Mouse (Mus musculus): ENCODE measurements around the gene Rfc4. TPM values are rescaled to one million over a fixed set of nuclear protein-coding genes. Genes with fewer than 3 reads are reported as not detected.
"Not testable (repeated sequence)": the region's sequence is repeated elsewhere in the genome, so short reads cannot be mapped to it uniquely, and the experiment has no call there.

Rfc4 gene
- polyA plus RNA-seq, 1 experiment, result 0.98 TPM

- Histone ChIP-seq H3K4me3 (ENCODE audit: low read depth, low read length) (no peak overlapping the region), H3K27me3 (ENCODE audit: control insufficient read depth, insufficient read depth, low read length) (no peaks in the 10 kb centered on the region), H3K4me1 (ENCODE audit: control insufficient read depth, insufficient read depth, insufficient read length, low read length) (no peaks in the 10 kb centered on the region), H3K27ac (ENCODE audit: insufficient read depth, low read depth, low read length) (no peak overlapping the region), H3K36me3 (ENCODE audit: control insufficient read depth, insufficient read depth, low read length) (no peaks in the 10 kb centered on the region)
- WGBS, result 83% methylated on average over 6 of the region's 6 CpGs
- TF ChIP-seq CTCF (IDR thresholded peaks at IDR 0.05; ENCODE audit: extremely low read depth, insufficient read length, insufficient replicate concordance, low read depth, low read length), result no peak
Measured at GRCm38 (mm10) chr16:23094136-23094535, 33.4 kb downstream of the Rfc4 start.

GRCm38 (mm10) chr16:23093321-23093953 is 34.1 kb downstream of the Rfc4 start:
- H3K36me3 ChIP-seq (ENCODE audit: control insufficient read depth, insufficient read depth, low read length), result no peaks in the 10 kb centered on the region
- TF ChIP-seq CTCF (IDR thresholded peaks at IDR 0.05; ENCODE audit: extremely low read depth, insufficient read length, insufficient replicate concordance, low read depth, low read length) (no peak), POLR2A (IDR thresholded peaks at IDR 0.05; ENCODE audit: low read depth, low read length) (no peak)
- no peaks in the 10 kb centered on the region for H3K27me3 ChIP-seq (ENCODE audit: control insufficient read depth, insufficient read depth, low read length)
- no peak overlapping the region for H3K27ac ChIP-seq (ENCODE audit: insufficient read depth, low read depth, low read length)
- WGBS, result 72% methylated on average over 13 of the region's 13 CpGs
- no peaks in the 10 kb centered on the region for H3K4me1 ChIP-seq (ENCODE audit: control insufficient read depth, insufficient read depth, insufficient read length, low read length)
- no peak overlapping the region for H3K4me3 ChIP-seq (ENCODE audit: low read depth, low read length)

DNA sequence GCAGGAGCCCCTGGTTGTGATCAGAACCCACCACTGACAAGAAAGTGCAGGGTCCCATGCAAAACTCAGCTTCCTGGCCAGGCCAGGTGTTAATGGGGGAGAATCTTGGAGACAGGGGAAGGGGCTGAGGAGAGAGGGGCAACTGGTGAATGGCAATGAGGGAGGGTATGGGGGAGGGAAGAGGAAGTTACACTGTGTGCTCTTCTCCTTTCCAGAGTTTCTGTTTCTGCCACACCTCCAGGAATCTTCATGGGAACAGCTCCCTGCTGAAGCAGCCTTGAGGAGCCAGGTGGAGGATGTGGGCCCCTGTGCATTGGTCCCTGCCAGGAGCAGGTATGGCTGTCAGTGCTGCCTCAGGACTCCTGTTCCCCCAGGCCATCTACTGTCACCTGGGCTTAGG is 36.2 kb downstream of the Rfc4 start:
- H3K27ac ChIP-seq (ENCODE audit: insufficient read depth, low read depth, low read length); H3K4me1 ChIP-seq (ENCODE audit: control insufficient read depth, insufficient read depth, insufficient read length, low read length); H3K4me3 ChIP-seq (ENCODE audit: low read depth, low read length); H3K27me3 ChIP-seq (ENCODE audit: control insufficient read depth, insufficient read depth, low read length); H3K36me3 ChIP-seq (ENCODE audit: control insufficient read depth, insufficient read depth, low read length): not testable (repeated sequence)

DNA sequence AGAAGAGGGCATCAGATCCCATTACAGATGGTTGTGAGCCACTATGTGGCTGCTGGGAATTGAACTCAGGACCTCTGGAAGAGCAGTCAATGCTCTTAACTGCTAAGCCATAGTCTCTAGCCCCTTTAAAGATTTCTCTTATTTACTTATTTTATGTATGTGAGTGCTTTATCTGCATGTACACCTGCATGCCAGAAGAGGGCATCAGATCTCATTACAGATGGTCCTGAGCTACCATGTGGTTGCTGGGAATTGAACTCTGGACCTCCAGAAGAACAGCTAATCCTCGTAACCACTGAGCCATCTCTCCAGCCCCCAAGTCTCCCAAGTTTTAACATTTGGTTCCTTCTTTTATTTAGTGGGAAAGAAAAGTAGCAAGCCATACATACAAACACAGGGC is 39.0 kb downstream of the Rfc4 start:
- WGBS, result 81% methylated on average over 1 of the region's 1 CpGs
- not testable (repeated sequence) for H3K27me3 ChIP-seq (ENCODE audit: control insufficient read depth, insufficient read depth, low read length); H3K4me1 ChIP-seq (ENCODE audit: control insufficient read depth, insufficient read depth, insufficient read length, low read length); H3K4me3 ChIP-seq (ENCODE audit: low read depth, low read length); H3K36me3 ChIP-seq (ENCODE audit: control insufficient read depth, insufficient read depth, low read length); H3K27ac ChIP-seq (ENCODE audit: insufficient read depth, low read depth, low read length)

GRCm38 (mm10) chr16:23087712-23088111 is 39.8 kb downstream of the Rfc4 start:
- not testable (repeated sequence) for H3K4me1 ChIP-seq (ENCODE audit: control insufficient read depth, insufficient read depth, insufficient read length, low read length); H3K4me3 ChIP-seq (ENCODE audit: low read depth, low read length); H3K27ac ChIP-seq (ENCODE audit: insufficient read depth, low read depth, low read length); H3K36me3 ChIP-seq (ENCODE audit: control insufficient read depth, insufficient read depth, low read length); H3K27me3 ChIP-seq (ENCODE audit: control insufficient read depth, insufficient read depth, low read length)
- WGBS, result 22% methylated on average over 4 of the region's 4 CpGs

DNA sequence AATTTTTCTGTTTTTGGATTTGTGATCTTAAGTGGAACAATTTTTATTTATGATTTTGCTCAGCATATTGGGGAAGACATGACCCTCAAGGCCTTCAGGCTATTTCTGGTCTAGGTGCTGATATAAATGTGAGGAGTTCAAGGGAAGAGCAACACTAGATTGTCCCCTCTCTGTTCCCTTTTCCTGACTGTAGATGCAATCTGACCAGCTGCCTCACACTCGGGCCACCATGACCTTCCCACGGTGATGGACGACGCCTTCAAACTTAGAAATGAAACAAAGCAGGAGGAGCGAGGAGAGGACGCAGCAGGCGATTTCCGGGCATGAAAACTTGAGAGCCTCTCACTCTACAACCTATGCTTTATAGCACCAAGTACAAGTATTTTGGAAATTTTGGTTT is 40.4 kb downstream of the Rfc4 start:
- WGBS, result 80% methylated on average over 8 of the region's 8 CpGs
- H3K4me3 ChIP-seq (ENCODE audit: low read depth, low read length); H3K27ac ChIP-seq (ENCODE audit: insufficient read depth, low read depth, low read length); H3K36me3 ChIP-seq (ENCODE audit: control insufficient read depth, insufficient read depth, low read length); H3K27me3 ChIP-seq (ENCODE audit: control insufficient read depth, insufficient read depth, low read length); H3K4me1 ChIP-seq (ENCODE audit: control insufficient read depth, insufficient read depth, insufficient read length, low read length): not testable (repeated sequence)

- H3K27ac ChIP-seq (ENCODE audit: insufficient read depth, low read depth, low read length); H3K4me3 ChIP-seq (ENCODE audit: low read depth, low read length); H3K36me3 ChIP-seq (ENCODE audit: control insufficient read depth, insufficient read depth, low read length); H3K27me3 ChIP-seq (ENCODE audit: control insufficient read depth, insufficient read depth, low read length); H3K4me1 ChIP-seq (ENCODE audit: control insufficient read depth, insufficient read depth, insufficient read length, low read length): not testable (repeated sequence)
- WGBS, result 79% methylated on average over 6 of the region's 6 CpGs
Measured at GRCm38 (mm10) chr16:23077516-23077915, 50.0 kb downstream of the Rfc4 start.

Other genes starting within 250 kb of the Rfc4 start
- gene Ahsg, start 236.5 kb downstream of the Rfc4 start, polyA plus RNA-seq (2012; rRNA removed), result 0.11 TPM in 1 of 2 replicates, not detected in the other
- 0.13 TPM in 1 of 2 replicates, not detected in the other for gene Fetub, start 209.4 kb downstream of the Rfc4 start, polyA plus RNA-seq (2012; rRNA removed)
- not detected in 2 replicates for gene Hrg, start 176.7 kb downstream of the Rfc4 start, polyA plus RNA-seq (2012; rRNA removed)
- 0.19 TPM in 1 of 2 replicates, not detected in the other for gene Kng2, start 98.3 kb downstream of the Rfc4 start, polyA plus RNA-seq (2012; rRNA removed)
- not detected in 2 replicates for gene Kng1, start 69.9 kb downstream of the Rfc4 start, polyA plus RNA-seq (2012; rRNA removed)
- gene Eif4a2, start 20.3 kb downstream of the Rfc4 start, polyA plus RNA-seq (2012; rRNA removed), result 9.0 and 17.2 TPM in 2 replicates
- gene Adipoq, start 18.8 kb upstream of the Rfc4 start, polyA plus RNA-seq (2012; rRNA removed), result 1.0 and 2.5 TPM in 2 replicates
- 2.9 and 6.4 TPM in 2 replicates for gene St6gal1, start 97.0 kb upstream of the Rfc4 start, polyA plus RNA-seq (2012; rRNA removed)

Data from small intestine, adult 2 months (tissue).